Mouse (Mus musculus) v-Abl transformed pro-B cells (cell line): ENCODE data around the gene Tmem169.

Experiments used
- in situ Hi-C, 2 experiments: fragments of 400-800 bp; cut with MboI; formaldehyde crosslinking; loops; one replicate each; pipeline ENCODE4 v1.15.1; 2025; ENCODE audit not compliant: unreplicated experiment in 2 of 2

Gene Tmem169

GRCm38 (mm10) chr1:72278085-72278484 is 6.1 kb upstream of the Tmem169 start:
- in situ Hi-C loops = no loop called here

GRCm38 (mm10) chr1:72282604-72283003 is 1.6 kb upstream of the Tmem169 start:
- in situ Hi-C loops = no loop called here

GRCm38 (mm10) chr1:72284539-72284938 is 370 bp downstream of the Tmem169 start:
- in situ Hi-C loops = no loop called here

GRCm38 (mm10) chr1:72286904-72287303 is 2.7 kb downstream of the Tmem169 start:
- in situ Hi-C loops = no loop called here

GRCm38 (mm10) chr1:72287893-72288292 is 3.7 kb downstream of the Tmem169 start:
- in situ Hi-C loops = no loop called here

GRCm38 (mm10) chr1:72288527-72289150 is 4.5 kb downstream of the Tmem169 start:
- in situ Hi-C loops = no loop called here

- in situ Hi-C loops = no loop called here
Measured at GRCm38 (mm10) chr1:72290896-72291295, 6.7 kb downstream of the Tmem169 start.

GRCm38 (mm10) chr1:72291421-72291820 is 7.3 kb downstream of the Tmem169 start:
- in situ Hi-C loops = no loop called here

- in situ Hi-C loops = no loop called here
Measured at GRCm38 (mm10) chr1:72291925-72292324, 7.8 kb downstream of the Tmem169 start.

GRCm38 (mm10) chr1:72293869-72294663 is 9.9 kb downstream of the Tmem169 start:
- in situ Hi-C loops = no loop called here

- in situ Hi-C loops = no loop called here
Measured at GRCm38 (mm10) chr1:72295746-72296145, 11.6 kb downstream of the Tmem169 start.

GRCm38 (mm10) chr1:72301845-72302244 is 17.7 kb downstream of the Tmem169 start:
- in situ Hi-C loops = loop anchor here in 1 of 2 experiments (25.0 kb wide), 1 partner anchor 1510 kb away; no protein-coding TSS in a partner anchor

GRCm38 (mm10) chr1:72306241-72306640 is 22.1 kb downstream of the Tmem169 start:
- in situ Hi-C loops = loop anchor here (5.0 to 25.0 kb wide), 6 partner anchors 84 to 1506 kb away; partner anchors contain the start of genes Rpl37a (in 1 of the 2) and Smarcal1 (in 1 of the 2)

GRCm38 (mm10) chr1:72306679-72307181 is 22.6 kb downstream of the Tmem169 start:
- in situ Hi-C loops = loop anchor here (5.0 to 25.0 kb wide), 6 partner anchors 84 to 1506 kb away; partner anchors contain the start of genes Rpl37a (in 1 of the 2) and Smarcal1 (in 1 of the 2)

GRCm38 (mm10) chr1:72307317-72307798 is 23.2 kb downstream of the Tmem169 start, which contains the start of gene Xrcc5:
Gene Xrcc5 (plus strand): TSS chr1:72307421.
- in situ Hi-C loops = loop anchor here (5.0 to 25.0 kb wide), 6 partner anchors 85 to 1505 kb away; partner anchors contain the start of genes Rpl37a (in 1 of the 2) and Smarcal1 (in 1 of the 2)

GRCm38 (mm10) chr1:72308919-72309318 is 24.8 kb downstream of the Tmem169 start:
- in situ Hi-C loops = loop anchor here (5.0 to 25.0 kb wide), 6 partner anchors 87 to 1503 kb away; partner anchors contain the start of genes Rpl37a (in 1 of the 2) and Smarcal1 (in 1 of the 2)

- in situ Hi-C loops = loop anchor here (5.0 to 25.0 kb wide), 7 partner anchors 88 to 1502 kb away; partner anchors contain the start of genes Rpl37a (in 2 of the 2) and Smarcal1 (in 1 of the 2)
Measured at GRCm38 (mm10) chr1:72309744-72310424, 25.7 kb downstream of the Tmem169 start.

- in situ Hi-C loops = loop anchor here (10.0 to 25.0 kb wide), 2 partner anchors 402 to 1499 kb away; partner anchors contain the start of gene Rpl37a (in 1 of the 2)
Measured at GRCm38 (mm10) chr1:72312701-72313398, 28.7 kb downstream of the Tmem169 start.

GRCm38 (mm10) chr1:72313399-72314039 is 29.4 kb downstream of the Tmem169 start:
- in situ Hi-C loops = loop anchor here (10.0 to 25.0 kb wide), 2 partner anchors 401 to 1499 kb away; partner anchors contain the start of gene Rpl37a (in 1 of the 2)
